Mouse (Mus musculus) cortical plate, adult 2 months (tissue): ENCODE data around the gene E2f8.

Source experiments
- CTCF ChIP-seq: fragments of 200-500 bp; IDR thresholded peaks from 2 replicates; pipeline ENCODE4 v1.5.1; 2011; ENCODE audit warnings: mild to moderate bottlenecking, control low read depth, low read length; ENCODE audit not compliant: insufficient read depth; ENCODE audit errors: extremely low read depth
- POLR2A ChIP-seq: fragments of 200-500 bp; IDR thresholded peaks from 2 replicates; pipeline ENCODE4 v1.6.1; 2011; ENCODE audit warnings: mild to moderate bottlenecking, low read length, control low read depth; ENCODE audit not compliant: insufficient read depth; ENCODE audit errors: extremely low read depth

GRCm38 (mm10) chr7:48891029-48891428 lies 9.6 kb upstream of the E2f8 start:
- TF ChIP-seq CTCF (no peak), POLR2A (no peak)
